ENCODE assay signal across 23 mouse cellular contexts in the genomic region with DNA sequence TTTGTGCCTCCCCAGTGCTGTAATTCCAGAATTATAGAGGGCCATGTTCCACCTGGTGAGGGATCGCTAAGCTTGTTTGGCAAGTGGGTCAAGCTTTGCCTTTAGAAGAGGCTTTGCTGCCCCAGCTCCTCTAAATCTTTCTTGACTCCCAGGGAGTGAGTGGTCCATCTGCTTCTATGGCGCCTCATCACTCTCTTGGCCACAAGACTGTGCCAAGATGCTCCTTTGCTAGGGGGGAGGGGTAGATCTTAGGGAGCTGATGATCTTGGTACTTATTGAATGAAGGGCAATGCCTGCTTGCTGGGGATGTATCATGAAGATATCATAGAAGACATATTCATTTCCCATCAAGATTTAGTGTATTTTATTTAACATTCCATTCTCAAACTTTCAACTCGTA.
"Had no signal": no experiment of that assay in that cellular context is flagged by ENCODE, and none has a peak within 500 bp of the region (broad histone marks: within the 10 kb centered on the region; RNA-seq: fewer than 3 reads in every experiment).

No protein-coding gene starts in this region.

- ATAC-seq: hindbrain, postnatal 0 days; intestine, embryonic 16.5 days had no signal

- H3K4me1 ChIP-seq: heart, embryonic 10.5 days; heart, embryonic 12.5 days; hindbrain, embryonic 13.5 days; hindbrain, embryonic 15.5 days; kidney, embryonic 15.5 days; limb, embryonic 12.5 days; liver, embryonic 13.5 days had no signal

- H3K27me3 ChIP-seq: heart, embryonic 12.5 days; hindbrain, embryonic 13.5 days; hindbrain, embryonic 15.5 days; kidney, embryonic 15.5 days; limb, embryonic 12.5 days; liver, embryonic 13.5 days had no signal

- DNase-seq: gastrocnemius, postnatal 14 days; gastrocnemius, postnatal 36 days; heart, adult 18-20 months; heart, postnatal 10 days; kidney, adult 11 months; kidney, adult 2 months; kidney, adult 9 months; kidney, postnatal 14 days; kidney, postnatal 36 days; layer of hippocampus, adult 9-11 months; layer of hippocampus, postnatal 36 days; left cerebral cortex, postnatal 4 days; liver; liver, embryonic 13.5 days had no signal

- H3K4me3 ChIP-seq: heart, embryonic 10.5 days; heart, embryonic 12.5 days; hindbrain, embryonic 13.5 days; hindbrain, embryonic 15.5 days; kidney, embryonic 15.5 days; limb, embryonic 12.5 days; liver, embryonic 13.5 days had no signal

- H3K27ac ChIP-seq: heart, embryonic 10.5 days; hindbrain, embryonic 13.5 days; hindbrain, embryonic 15.5 days; hindbrain, postnatal 0 days; kidney, embryonic 15.5 days; kidney, postnatal 0 days; limb, embryonic 12.5 days; liver, embryonic 13.5 days had no signal
